Mouse (Mus musculus) cerebral cortex, adult 2 months (tissue): Measurements from ENCODE around the gene Zgpat.

ENCODE experiments used
- WGBS: fragments of 180-500 bp; shearing (Covaris S2); methylation state at CpG from one replicate; pipeline ENCODE4 v1.1.7; 2018; 5-methylcytosine and 5-hydroxymethylcytosine counted together

Gene Zgpat

GRCm38 (mm10) chr2:181385885-181386284 lies 21.2 kb downstream of the Zgpat start:
- 14% methylated on average over 3 of the region's 3 CpGs for WGBS

GRCm38 (mm10) chr2:181386663-181387210 lies 22.0 kb downstream of the Zgpat start:
- 62% methylated on average over 4 of the region's 4 CpGs for WGBS

GRCm38 (mm10) chr2:181390136-181390870 lies 25.6 kb downstream of the Zgpat start:
- WGBS: 65% methylated on average over 4 of the region's 4 CpGs

- 88% methylated on average over 15 of the region's 15 CpGs for WGBS
Measured at GRCm38 (mm10) chr2:181391022-181391421, 26.3 kb downstream of the Zgpat start.

- 53% methylated on average over 2 of the region's 2 CpGs for WGBS
Measured at GRCm38 (mm10) chr2:181391541-181391940, 26.8 kb downstream of the Zgpat start.

- WGBS: 27% methylated on average over 4 of the region's 4 CpGs
Measured at GRCm38 (mm10) chr2:181392600-181393213, 28.0 kb downstream of the Zgpat start.

GRCm38 (mm10) chr2:181394086-181394485 lies 29.4 kb downstream of the Zgpat start:
- 95% methylated on average over 3 of the region's 3 CpGs for WGBS

- WGBS: 55% methylated on average over 5 of the region's 5 CpGs
Measured at GRCm38 (mm10) chr2:181397207-181397761, 32.6 kb downstream of the Zgpat start.

- 55% methylated on average over 1 of the region's 1 CpGs for WGBS
Measured at GRCm38 (mm10) chr2:181401497-181401896, 36.8 kb downstream of the Zgpat start.

GRCm38 (mm10) chr2:181403722-181404121 lies 39.0 kb downstream of the Zgpat start:
- WGBS: 95% methylated on average over 3 of the region's 3 CpGs

- 83% methylated on average over 7 of the region's 7 CpGs for WGBS
Measured at GRCm38 (mm10) chr2:181409643-181410042, 44.9 kb downstream of the Zgpat start.

GRCm38 (mm10) chr2:181410760-181411473 lies 46.2 kb downstream of the Zgpat start:
- 32% methylated on average over 4 of the region's 4 CpGs for WGBS

- 35% methylated on average over 2 of the region's 2 CpGs for WGBS
Measured at GRCm38 (mm10) chr2:181413141-181413540, 48.4 kb downstream of the Zgpat start.

GRCm38 (mm10) chr2:181415945-181416344 lies 51.2 kb downstream of the Zgpat start:
- 51% methylated on average over 3 of the region's 3 CpGs for WGBS

GRCm38 (mm10) chr2:181419359-181419758 lies 54.6 kb downstream of the Zgpat start:
- 68% methylated on average over 7 of the region's 7 CpGs for WGBS

GRCm38 (mm10) chr2:181420426-181420825 lies 55.7 kb downstream of the Zgpat start:
- WGBS: 49% methylated on average over 4 of the region's 4 CpGs

- 49% methylated on average over 4 of the region's 4 CpGs for WGBS
Measured at GRCm38 (mm10) chr2:181420903-181421638, 56.3 kb downstream of the Zgpat start.

- 78% methylated on average over 9 of the region's 9 CpGs for WGBS
Measured at GRCm38 (mm10) chr2:181423834-181424233, 59.1 kb downstream of the Zgpat start.
